In the genomic region with DNA sequence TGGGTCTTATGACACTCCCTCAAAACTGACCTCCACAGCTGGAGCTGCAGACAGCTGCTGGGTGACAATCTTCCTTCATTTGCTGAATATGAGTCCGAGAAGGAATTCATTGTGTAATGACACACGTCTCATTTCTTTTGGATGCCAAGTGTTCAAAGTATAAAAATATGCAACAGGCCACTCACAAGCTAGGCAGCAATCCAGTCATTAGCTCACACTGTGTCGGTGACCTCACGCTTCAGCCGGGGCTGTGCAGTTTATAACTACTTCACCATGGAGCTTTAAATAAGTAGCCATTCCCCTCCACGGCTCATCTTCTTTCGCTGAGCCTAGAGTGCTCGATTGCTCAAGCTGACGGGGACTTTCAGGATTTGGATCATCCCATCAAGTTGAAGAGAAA, we compare ENCODE assay signal across 19 mouse cellular contexts.
DNase-seq lines count a peak whose midpoint lies in the region; ATAC-seq and TF ChIP-seq lines count a peak whose summit lies in the region.
"Had no signal": no experiment of that assay in that cellular context is flagged by ENCODE, and none has a peak within 500 bp of the region (broad histone marks: within the 10 kb centered on the region; RNA-seq: fewer than 3 reads in every experiment).

No protein-coding gene starts in this region.

- no peak overlapping the region for H3K4me2 ChIP-seq in heart, postnatal 0 days (ENCODE audit: low read depth, low read length)
- H3K4me2 ChIP-seq in midbrain, embryonic 15.5 days: no peak overlapping the region
- H3K4me2 ChIP-seq: hindbrain, embryonic 12.5 days; liver, embryonic 11.5 days; midbrain, embryonic 12.5 days had no signal

- H3K36me3 ChIP-seq in heart, postnatal 0 days (replicated peaks; ENCODE audit: control insufficient read depth, insufficient read depth, low read length): no peaks in the 10 kb centered on the region
- H3K36me3 ChIP-seq in midbrain, embryonic 15.5 days (replicated peaks): no peaks in the 10 kb centered on the region
- H3K36me3 ChIP-seq: embryonic facial prominence, embryonic 10.5 days; hindbrain, embryonic 12.5 days; midbrain, embryonic 12.5 days had no signal

- H3K9ac ChIP-seq in heart, postnatal 0 days (replicated peaks; ENCODE audit: low read depth, low read length): no peak overlapping the region
- H3K9ac ChIP-seq in midbrain, embryonic 15.5 days: no peak overlapping the region
- H3K9ac ChIP-seq: hindbrain, embryonic 12.5 days; midbrain, embryonic 12.5 days had no signal

- no peaks in the 10 kb centered on the region for H3K9me3 ChIP-seq in heart, postnatal 0 days (replicated peaks; ENCODE audit: control insufficient read depth, low read length)
- H3K9me3 ChIP-seq in midbrain, embryonic 15.5 days: no peaks in the 10 kb centered on the region
- H3K9me3 ChIP-seq: embryonic facial prominence, embryonic 10.5 days; hindbrain, embryonic 12.5 days; midbrain, embryonic 12.5 days had no signal

- peak; percentile 58 for DNase-seq in gastrocnemius, adult 18-20 months (ENCODE audit: low spot score)
- no peak for DNase-seq in gastrocnemius, postnatal 10 days
- peak; percentile 62 for DNase-seq in lung, postnatal 10 days
- no peak for DNase-seq in lung, adult 18-20 months
- peak; percentile 62 for DNase-seq in heart, postnatal 0 days (ENCODE audit: low spot score)
- DNase-seq in c-Kit-positive CD71-positive TER-119-positive erythroid progenitor cells, embryonic 14.5 days (ENCODE audit: low spot score): no peak
- no peak for DNase-seq in cerebellum, adult 11 months
- DNase-seq: adrenal gland, adult 8-10 months; cerebellum, postnatal 25 days; kidney, postnatal 36 days; right cerebral cortex, adult 18-20 months; thymus, postnatal 4 days had no signal

- peak; percentile 77 for ATAC-seq in heart, postnatal 0 days (ENCODE audit: insufficient read depth, low read depth)
- ATAC-seq in midbrain, embryonic 15.5 days (replicated peaks): no peak

- peaks cover 7% of the 10 kb centered on the region for H3K4me1 ChIP-seq in heart, postnatal 0 days (ENCODE audit: control insufficient read depth, insufficient read depth)
- H3K4me1 ChIP-seq in midbrain, embryonic 15.5 days: 0 out of 2 replicates have a peak, but pooled peaks cover 2% of the 10 kb centered on the region

- TF ChIP-seq CTCF in heart, postnatal 0 days (IDR thresholded peaks at IDR 0.05; ENCODE audit: low read depth): no peak

- no peaks in the 10 kb centered on the region for H3K27me3 ChIP-seq in heart, postnatal 0 days (ENCODE audit: control insufficient read depth, insufficient read depth, low read length)
- H3K27me3 ChIP-seq in midbrain, embryonic 15.5 days (replicated peaks): no peaks in the 10 kb centered on the region
- H3K27me3 ChIP-seq: hindbrain, embryonic 12.5 days; midbrain, embryonic 12.5 days had no signal

- TF ChIP-seq EP300 in heart, postnatal 0 days (IDR thresholded peaks at IDR 0.05; ENCODE audit: low read depth): no peak

- H3K27ac ChIP-seq in heart, postnatal 0 days (ENCODE audit: low read depth): no peak overlapping the region
- H3K27ac ChIP-seq in midbrain, embryonic 15.5 days: no peak overlapping the region
- H3K27ac ChIP-seq: embryonic facial prominence, embryonic 10.5 days; hindbrain, embryonic 12.5 days; macrophage; midbrain, embryonic 12.5 days had no signal

- H3K4me3 ChIP-seq in heart, postnatal 0 days (ENCODE audit: low read depth, low read length): no peak overlapping the region
- H3K4me3 ChIP-seq in midbrain, embryonic 15.5 days: no peak overlapping the region
- H3K4me3 ChIP-seq: embryonic facial prominence, embryonic 10.5 days; erythroblast, embryonic 14.5 days; hindbrain, embryonic 12.5 days; midbrain, embryonic 12.5 days had no signal

- 32% methylated on average over 9 of the region's 9 CpGs for WGBS in heart, postnatal 0 days
- WGBS in midbrain, embryonic 15.5 days: 92% methylated on average over 9 of the region's 9 CpGs

Comparison
In these comparisons a context has a peak if more than half of its experiments do, and no peak if none do; other contexts are left out.
1. DNase-seq: peak in gastrocnemius, adult 18-20 months (single experiment), lung, postnatal 10 days (single experiment) and heart, postnatal 0 days (single experiment); none in gastrocnemius, postnatal 10 days (single experiment), lung, adult 18-20 months (0 of 2), c-Kit-positive CD71-positive TER-119-positive erythroid progenitor cells, embryonic 14.5 days (single experiment) and cerebellum, adult 11 months (single experiment).